Mouse (Mus musculus): Measurements from ENCODE around the gene Tas2r131.
"Not testable (repeated sequence)": the region's sequence is repeated elsewhere in the genome, so short reads cannot be mapped to it uniquely, and the experiment has no call there.

Gene Tas2r131

GRCm38 (mm10) chr6:132957819-132958218 is at the start of gene Tas2r131:
Gene Tas2r131, minus strand, starts transcription at chr6:132957919.
- DNase-seq (ENCODE audit: low spot score), result no peak

- DNase-seq (ENCODE audit: low spot score), result no peak
Observed at GRCm38 (mm10) chr6:132980865-132981264, 23.1 kb upstream of the Tas2r131 start, which contains the start of gene Tas2r109. Gene Tas2r109, minus strand, starts transcription at chr6:132980965.

GRCm38 (mm10) chr6:132950802-132951201 is 6.9 kb downstream of the Tas2r131 start, which contains the start of gene Tas2r129:
Gene Tas2r129, plus strand, starts transcription at chr6:132951102.
- DNase-seq (ENCODE audit: low spot score), result no peak

- DNase-seq (ENCODE audit: low spot score), result not testable (repeated sequence)
Observed at GRCm38 (mm10) chr6:132941376-132941775, 16.3 kb downstream of the Tas2r131 start.

- no peak for DNase-seq (ENCODE audit: low spot score)
Observed at GRCm38 (mm10) chr6:132909351-132909750, 48.4 kb downstream of the Tas2r131 start, which contains the start of gene Tas2r125. Gene Tas2r125, plus strand, starts transcription at chr6:132909651.
